Mouse (Mus musculus) MEL (cell line): Measurements from ENCODE around the gene Tmem132c. TPM values are rescaled to one million over a fixed set of nuclear protein-coding genes. Genes with fewer than 3 reads are reported as not detected.

Experiments used
- DNase-seq: peaks from one replicate; pipeline ENCODE4 v3.0.0; 2011; ENCODE audit warnings: low read depth, low spot score
- H3K27ac ChIP-seq: 2 replicates; pipeline ENCODE4 v1.5.1; 2012; ENCODE audit warnings: low read depth, mild to moderate bottlenecking, control low read depth, low read length, moderate library complexity; ENCODE audit not compliant: control insufficient read depth
- H3K27me3 ChIP-seq, 2 experiments: fragments of 150-350 bp in 1 of 2; sonication (generic) in 1 of 2; 2 replicates each; pipeline ENCODE4 v1.6.1; 2012; ENCODE audit warnings: low read length in 2 of 2, mild to moderate bottlenecking in 2 of 2, improper control_type of control experiment in 1 of 2, moderate library complexity in 1 of 2; ENCODE audit not compliant: insufficient read depth in 2 of 2, control insufficient read depth in 1 of 2
- H3K36me3 ChIP-seq, 2 experiments: 2 replicates each; pipeline ENCODE4 v1.6.1; 2012 to 2014; ENCODE audit warnings: low read length in 2 of 2, improper control_type of control experiment in 1 of 2, inconsistent platforms in 1 of 2, mild to moderate bottlenecking in 1 of 2; ENCODE audit not compliant: insufficient read depth in 2 of 2, control insufficient read depth in 1 of 2
- H3K4me1 ChIP-seq, 2 experiments: fragments of 150-350 bp in 1 of 2; sonication (generic) in 1 of 2; 2 replicates each; pipeline ENCODE4 v1.6.1; 2012; ENCODE audit warnings: low read length in 2 of 2, improper control_type of control experiment in 1 of 2, mild to moderate bottlenecking in 1 of 2; ENCODE audit not compliant: insufficient read depth in 2 of 2, control insufficient read depth in 1 of 2
- H3K4me3 ChIP-seq, 2 experiments: fragments of 150-350 bp in 1 of 2; sonication (generic) in 1 of 2; 2 replicates each; pipeline ENCODE4 v1.5.1; 2012; ENCODE audit warnings: low read depth in 2 of 2, low read length in 2 of 2, mild to moderate bottlenecking in 2 of 2, moderate library complexity in 2 of 2, control low read depth in 1 of 2, improper control_type of control experiment in 1 of 2; ENCODE audit not compliant: control insufficient read depth in 1 of 2, insufficient read depth in 1 of 2
- H3K79me2 ChIP-seq: 2 replicates; pipeline ENCODE4 v1.6.1; 2012; ENCODE audit warnings: mild to moderate bottlenecking, low read length, moderate library complexity; ENCODE audit not compliant: control insufficient read depth, poor library complexity, insufficient read depth
- H3K9ac ChIP-seq: 2 replicates; pipeline ENCODE4 v1.6.1; 2012; ENCODE audit warnings: low read depth, mild to moderate bottlenecking, control low read depth, low read length, moderate library complexity; ENCODE audit not compliant: control insufficient read depth, poor library complexity, severe bottlenecking
- H3K9me3 ChIP-seq: fragments of 150-350 bp; sonication (generic); replicated peaks from 2 replicates; pipeline ENCODE4 v1.6.1; 2012; ENCODE audit warnings: mild to moderate bottlenecking, low read length, improper control_type of control experiment, moderate library complexity; ENCODE audit not compliant: insufficient read depth
- BHLHE40 ChIP-seq: IDR thresholded peaks from 2 replicates; pipeline ENCODE4 v1.6.1; 2012; ENCODE audit warnings: low read depth, mild to moderate bottlenecking, inconsistent platforms, low read length, improper control_type of control experiment, borderline replicate concordance
- CHD1 ChIP-seq: IDR thresholded peaks from 2 replicates; pipeline ENCODE4 v1.6.1; 2012; ENCODE audit warnings: low read depth, mild to moderate bottlenecking, inconsistent platforms, low read length, improper control_type of control experiment
- CTCF ChIP-seq, 3 experiments: IDR thresholded peaks in 2 of 3; conservative IDR thresholded peaks in 1 of 3; 2 replicates each; pipeline ENCODE4 v1.5.1; 2011 to 2012; ENCODE audit warnings: low read length in 3 of 3, low read depth in 2 of 3, mild to moderate bottlenecking in 2 of 3, improper control_type of control experiment in 1 of 3, inconsistent platforms in 1 of 3, mixed read lengths in 1 of 3, moderate library complexity in 1 of 3; ENCODE audit not compliant: control insufficient read depth in 1 of 3, insufficient read depth in 1 of 3, poor library complexity in 1 of 3, severe bottlenecking in 1 of 3
- GABPA ChIP-seq: IDR thresholded peaks from 2 replicates; pipeline ENCODE4 v1.6.1; 2012; ENCODE audit warnings: low read depth, mild to moderate bottlenecking, inconsistent platforms, low read length, improper control_type of control experiment, moderate library complexity
- GATA1 ChIP-seq: IDR thresholded peaks from 2 replicates; pipeline ENCODE4 v1.6.1; 2011; ENCODE audit warnings: low read depth, low read length, improper control_type of control experiment
- HCFC1 ChIP-seq: IDR thresholded peaks from 2 replicates; pipeline ENCODE4 v1.6.1; 2012; ENCODE audit warnings: low read depth, mild to moderate bottlenecking, inconsistent platforms, low read length, improper control_type of control experiment, moderate library complexity
- JUND ChIP-seq: IDR thresholded peaks from 2 replicates; pipeline ENCODE4 v1.6.1; 2011; ENCODE audit warnings: low read depth, mild to moderate bottlenecking, improper control_type of control experiment, low read length
- MAX ChIP-seq: IDR thresholded peaks from 2 replicates; pipeline ENCODE4 v1.6.1; 2011; ENCODE audit warnings: low read length, improper control_type of control experiment
- MEF2A ChIP-seq: IDR thresholded peaks from 2 replicates; pipeline ENCODE4 v1.6.1; 2014; ENCODE audit warnings: low read depth, mild to moderate bottlenecking, inconsistent platforms, low read length, improper control_type of control experiment; ENCODE audit not compliant: poor library complexity, insufficient replicate concordance, severe bottlenecking; ENCODE audit errors: extremely low read depth
- MYC ChIP-seq: IDR thresholded peaks from 2 replicates; pipeline ENCODE4 v1.6.1; 2011; ENCODE audit warnings: low read depth, mild to moderate bottlenecking, low read length, improper control_type of control experiment, moderate library complexity
- NRF1 ChIP-seq: IDR thresholded peaks from 2 replicates; pipeline ENCODE4 v1.6.1; 2014; ENCODE audit warnings: low read depth, mild to moderate bottlenecking, inconsistent platforms, low read length, improper control_type of control experiment, moderate library complexity; ENCODE audit not compliant: poor library complexity, insufficient read depth, severe bottlenecking
- RCOR1 ChIP-seq: IDR thresholded peaks from 2 replicates; pipeline ENCODE4 v1.6.1; 2012; ENCODE audit warnings: low read depth, mild to moderate bottlenecking, inconsistent platforms, low read length, improper control_type of control experiment
- TAL1 ChIP-seq: IDR thresholded peaks from 2 replicates; pipeline ENCODE4 v1.6.1; 2012; ENCODE audit warnings: mild to moderate bottlenecking, inconsistent platforms, low read length, moderate library complexity, mixed read lengths
- TBP ChIP-seq: IDR thresholded peaks from 2 replicates; pipeline ENCODE4 v1.8.0; 2011; ENCODE audit warnings: low read depth, low read length, improper control_type of control experiment
- UBTF ChIP-seq: IDR thresholded peaks from 2 replicates; pipeline ENCODE4 v1.6.1; 2012; ENCODE audit warnings: low read depth, mild to moderate bottlenecking, inconsistent platforms, low read length, improper control_type of control experiment, moderate library complexity, borderline replicate concordance; ENCODE audit not compliant: insufficient read depth
- ZMIZ1 ChIP-seq: IDR thresholded peaks from 2 replicates; pipeline ENCODE4 v1.6.1; 2012; ENCODE audit warnings: low read depth, mild to moderate bottlenecking, inconsistent platforms, low read length, improper control_type of control experiment, moderate library complexity
- ZNF384 ChIP-seq: IDR thresholded peaks from 2 replicates; pipeline ENCODE4 v1.6.1; 2012; ENCODE audit warnings: low read depth, mild to moderate bottlenecking, inconsistent platforms, low read length, improper control_type of control experiment
- polyA plus RNA-seq, 2 experiments: library from polyadenylated mRNA; stranded (reverse) in 1 of 2; unstranded in 1 of 2; fragments of >175 nt in 1 of 2; fragments of >200 nt in 1 of 2; gene quantifications; 2 replicates each; pipeline versions ENCODE4 v1.2.1 to v1.2.4; 2012; ENCODE audit warnings: low replicate concordance in 2 of 2, low read depth in 1 of 2; ENCODE audit not compliant: insufficient read length in 2 of 2, insufficient read depth in 1 of 2, missing spikeins in 1 of 2
- total RNA-seq: library from RNA; depleted of rRNA; stranded (reverse); fragments of 300-350 nt; gene quantifications from 2 replicates; pipeline ENCODE4 v1.2.3, GENCODE M21; 2012

Gene Tmem132c
- total and polyA plus RNA-seq, 3 experiments, result not detected

- TF ChIP-seq GATA1 (no peak), TAL1 (no peak), ZNF384 (no peak), MYC (no peak), CTCF (IDR thresholded peaks at IDR 0.05 in 2 of 3, conservative IDR thresholded peaks at IDR 0.05 in 1 of 3; ENCODE audit: control insufficient read depth in 1 of 3, insufficient read depth in 1 of 3, low read depth in 2 of 3, low read length in 3 of 3, poor library complexity in 1 of 3, severe bottlenecking in 1 of 3) (no peak), RCOR1 (no peak), HCFC1 (no peak), CHD1 (no peak)
- H3K9me3 ChIP-seq, result no peaks in the 10 kb centered on the region
- no peak overlapping the region for H3K9ac ChIP-seq
- no peaks in the 10 kb centered on the region for H3K4me1 ChIP-seq
- DNase-seq, result no peak
- no peaks in the 10 kb centered on the region for H3K27me3 ChIP-seq
- no peak overlapping the region for H3K27ac ChIP-seq
- no peaks in the 10 kb centered on the region for H3K36me3 ChIP-seq
- no peaks in the 10 kb centered on the region for H3K79me2 ChIP-seq
- H3K4me3 ChIP-seq, result no peak overlapping the region
Observed at GRCm38 (mm10) chr5:127482342-127482741, 240.7 kb downstream of the Tmem132c start.

GRCm38 (mm10) chr5:127483955-127484659 is 242.5 kb downstream of the Tmem132c start:
- no peak for DNase-seq
- no peak overlapping the region for H3K27ac ChIP-seq
- no peak overlapping the region for H3K9ac ChIP-seq
- no peaks in the 10 kb centered on the region for H3K9me3 ChIP-seq
- no peaks in the 10 kb centered on the region for H3K79me2 ChIP-seq
- no peak overlapping the region for H3K4me3 ChIP-seq
- H3K4me1 ChIP-seq, result no peaks in the 10 kb centered on the region
- no peaks in the 10 kb centered on the region for H3K36me3 ChIP-seq
- no peak for TF ChIP-seq MEF2A
- TF ChIP-seq ZMIZ1, result no peak
- TF ChIP-seq JUND, result no peak
- TF ChIP-seq BHLHE40, result no peak
- no peaks in the 10 kb centered on the region for H3K27me3 ChIP-seq

- H3K36me3 ChIP-seq, result no peaks in the 10 kb centered on the region
- H3K9me3 ChIP-seq, result no peaks in the 10 kb centered on the region
- no peaks in the 10 kb centered on the region for H3K79me2 ChIP-seq
- H3K27ac ChIP-seq, result no peak overlapping the region
- H3K4me3 ChIP-seq, result no peak overlapping the region
- TF ChIP-seq UBTF, result no peak
- TF ChIP-seq GABPA, result no peak
- no peak for TF ChIP-seq JUND
- TF ChIP-seq TBP, result no peak
- no peak for TF ChIP-seq NRF1
- no peak for TF ChIP-seq MYC
- TF ChIP-seq HCFC1, result no peak
- TF ChIP-seq MEF2A, result no peak
- no peak for TF ChIP-seq MAX
- no peaks in the 10 kb centered on the region for H3K27me3 ChIP-seq
- H3K4me1 ChIP-seq, result no peaks in the 10 kb centered on the region
- DNase-seq, result no peak
- no peak overlapping the region for H3K9ac ChIP-seq
Observed at GRCm38 (mm10) chr5:127484813-127485486, 243.3 kb downstream of the Tmem132c start.
